Mouse (Mus musculus) spleen, adult 2 months (tissue): ENCODE measurements around the gene Cdh13. TPM values are rescaled to one million over a fixed set of nuclear protein-coding genes. Genes with fewer than 3 reads are reported as not detected.

Experiments used
- DNase-seq, 2 experiments: peaks; one replicate each; pipeline versions ENCODE4 v3.0.0 to v3.0.0-alpha.2; 2012 to 2021; ENCODE audit warnings: low spot score in 2 of 2, low read depth in 1 of 2
- H3K27ac ChIP-seq: fragments of 200-500 bp; 2 replicates; pipeline ENCODE4 v1.5.1; 2012; ENCODE audit warnings: low read length, inconsistent platforms; ENCODE audit not compliant: insufficient read depth
- H3K27me3 ChIP-seq: fragments of 200-500 bp; 2 replicates; pipeline ENCODE4 v1.6.1; 2012; ENCODE audit warnings: mild to moderate bottlenecking, moderate library complexity, low read length, inconsistent platforms; ENCODE audit not compliant: control insufficient read depth, insufficient read depth
- H3K36me3 ChIP-seq: fragments of 200-500 bp; 2 replicates; pipeline ENCODE4 v1.6.1; 2012; ENCODE audit warnings: mild to moderate bottlenecking, low read length, inconsistent platforms; ENCODE audit not compliant: control insufficient read depth, insufficient read depth
- H3K4me1 ChIP-seq: fragments of 200-500 bp; 2 replicates; pipeline ENCODE4 v1.6.1; 2011; ENCODE audit warnings: inconsistent platforms; ENCODE audit not compliant: control insufficient read depth, insufficient read depth, insufficient read length
- H3K4me3 ChIP-seq: fragments of 200-500 bp; 2 replicates; pipeline ENCODE4 v1.5.1; 2011; ENCODE audit warnings: mild to moderate bottlenecking, inconsistent platforms; ENCODE audit not compliant: insufficient read depth, insufficient read length; ENCODE audit errors: extremely low read depth
- CTCF ChIP-seq: fragments of 200-500 bp; IDR thresholded peaks from 2 replicates; pipeline ENCODE4 v1.5.1; 2011; ENCODE audit warnings: mild to moderate bottlenecking, inconsistent platforms; ENCODE audit not compliant: insufficient read depth, insufficient read length, insufficient replicate concordance; ENCODE audit errors: extremely low read depth
- POLR2A ChIP-seq: fragments of 200-500 bp; IDR thresholded peaks from 2 replicates; pipeline ENCODE4 v1.6.1; 2011; ENCODE audit warnings: low read depth, low read length, inconsistent platforms
- WGBS: fragments of 180-500 bp; shearing (Covaris S2); methylation state at CpG from one replicate; pipeline ENCODE4 v1.1.7; 2018; 5-methylcytosine and 5-hydroxymethylcytosine counted together
- polyA plus RNA-seq: library from polyadenylated mRNA; depleted of rRNA; stranded (reverse); fragments of >200 nt; gene quantifications from 2 replicates; pipeline ENCODE4 v1.2.3, GENCODE M21; 2012

The Cdh13 gene
- polyA plus RNA-seq, 1 experiment = 0.50 TPM

- 79% methylated on average over 4 of the region's 4 CpGs for WGBS
- no peak overlapping the region for H3K4me3 ChIP-seq
- H3K36me3 ChIP-seq = no peaks in the 10 kb centered on the region
- H3K27me3 ChIP-seq = no peaks in the 10 kb centered on the region
- no peak overlapping the region for H3K27ac ChIP-seq
- no peaks in the 10 kb centered on the region for H3K4me1 ChIP-seq
- DNase-seq = no peak
- TF ChIP-seq CTCF = no peak
- no peak for TF ChIP-seq POLR2A
These were observed 519.6 kb downstream of the Cdh13 start for GRCm38 (mm10) chr8:118803168-118803567.

- 78% methylated on average over 6 of the region's 6 CpGs for WGBS
- H3K36me3 ChIP-seq = no peaks in the 10 kb centered on the region
- H3K27ac ChIP-seq = no peak overlapping the region
- H3K27me3 ChIP-seq = no peaks in the 10 kb centered on the region
- DNase-seq = no peak
- H3K4me3 ChIP-seq = no peak overlapping the region
- TF ChIP-seq CTCF (no peak), POLR2A (no peak)
- no peaks in the 10 kb centered on the region for H3K4me1 ChIP-seq
These were observed 526.1 kb downstream of the Cdh13 start for GRCm38 (mm10) chr8:118809660-118810059.

- H3K27me3 ChIP-seq = no peaks in the 10 kb centered on the region
- no peak for DNase-seq
- H3K4me1 ChIP-seq = no peaks in the 10 kb centered on the region
- 75% methylated on average over 10 of the region's 10 CpGs for WGBS
- H3K27ac ChIP-seq = no peak overlapping the region
- no peaks in the 10 kb centered on the region for H3K36me3 ChIP-seq
- H3K4me3 ChIP-seq = no peak overlapping the region
- no peak for TF ChIP-seq POLR2A
- TF ChIP-seq CTCF = no peak
These were observed 531.5 kb downstream of the Cdh13 start for GRCm38 (mm10) chr8:118815055-118815454.

- Histone ChIP-seq H3K27ac (no peak overlapping the region), H3K36me3 (no peaks in the 10 kb centered on the region), H3K4me1 (no peaks in the 10 kb centered on the region), H3K27me3 (no peaks in the 10 kb centered on the region), H3K4me3 (no peak overlapping the region)
- 81% methylated on average over 4 of the region's 4 CpGs for WGBS
- TF ChIP-seq CTCF (no peak), POLR2A (no peak)
- DNase-seq = no peak
These were observed 543.2 kb downstream of the Cdh13 start for GRCm38 (mm10) chr8:118826761-118827160.

- Histone ChIP-seq H3K27ac (no peak overlapping the region), H3K4me3 (no peak overlapping the region), H3K36me3 (no peaks in the 10 kb centered on the region), H3K27me3 (no peaks in the 10 kb centered on the region), H3K4me1 (no peaks in the 10 kb centered on the region)
- TF ChIP-seq CTCF = no peak
- no peak for TF ChIP-seq POLR2A
- DNase-seq = no peak
- 93% methylated on average over 6 of the region's 6 CpGs for WGBS
These were observed 544.2 kb downstream of the Cdh13 start for GRCm38 (mm10) chr8:118827726-118828125.

GRCm38 (mm10) chr8:118830291-118830690, 546.8 kb downstream of the Cdh13 start:
- H3K4me1 ChIP-seq = no peaks in the 10 kb centered on the region
- no peak for DNase-seq
- H3K27me3 ChIP-seq = no peaks in the 10 kb centered on the region
- no peaks in the 10 kb centered on the region for H3K36me3 ChIP-seq
- no peak overlapping the region for H3K27ac ChIP-seq
- no peak overlapping the region for H3K4me3 ChIP-seq
- TF ChIP-seq POLR2A (no peak), CTCF (no peak)
- 22% methylated on average over 5 of the region's 5 CpGs for WGBS

- 89% methylated on average over 10 of the region's 10 CpGs for WGBS
- TF ChIP-seq POLR2A = no peak
- TF ChIP-seq CTCF = no peak
- Histone ChIP-seq H3K27ac (no peak overlapping the region), H3K4me3 (no peak overlapping the region), H3K27me3 (no peaks in the 10 kb centered on the region), H3K4me1 (no peaks in the 10 kb centered on the region), H3K36me3 (no peaks in the 10 kb centered on the region)
- DNase-seq = no peak
These were observed 547.5 kb downstream of the Cdh13 start for GRCm38 (mm10) chr8:118831026-118831425.
